Mouse (Mus musculus) layer of hippocampus, adult 18-20 months (tissue): ENCODE measurements at regions not wholly inside any gene's neighbourhood (a gene's known extent, or its start where the extent isn't known, plus 50 kb on each side); places are given as distances from the start of the nearest gene placed in this dataset.

Experiments used
- DNase-seq, 2 experiments: peaks; one replicate each; pipeline ENCODE4 v3.0.0; 2022; ENCODE audit warnings: low spot score in 2 of 2

- DNase-seq: no peak
Observed at GRCm38 (mm10) chr12:56403626-56404025, 57.9 kb upstream of the Mbip start.

- no peak for DNase-seq
Observed at GRCm38 (mm10) chr12:56402844-56403243, 57.1 kb upstream of the Mbip start.

DNA sequence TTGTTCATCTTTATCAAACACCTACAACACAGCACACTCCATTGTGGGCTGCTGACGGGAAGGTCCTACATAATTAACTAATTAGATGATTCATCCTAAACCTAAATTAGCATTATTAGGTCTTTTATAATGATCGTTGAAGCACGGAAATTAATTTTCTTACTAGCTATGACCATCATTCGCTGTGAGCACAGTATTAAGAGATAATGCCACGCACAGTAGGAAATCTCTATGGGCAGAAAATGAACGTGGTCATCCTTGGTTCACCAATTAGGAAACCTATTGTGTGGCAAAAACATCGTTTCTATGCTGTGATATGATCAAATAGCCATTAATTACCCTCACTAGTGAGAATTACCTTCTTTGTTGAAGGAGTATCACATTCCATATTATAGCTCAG is 56.4 kb upstream of the Mbip start:
- no peak for DNase-seq
